Mouse (Mus musculus): ENCODE measurements at regions not wholly inside any gene's neighbourhood (a gene's known extent, or its start where the extent isn't known, plus 50 kb on each side); places are given as distances from the start of the nearest gene placed in this dataset.
A peak's percentile ranks its signal among the peaks of the same experiment; 100 is the strongest.

- WGBS, result 84% methylated on average over 3 of the region's 3 CpGs
Observed at GRCm38 (mm10) chr4:62862756-62863155, 102.6 kb upstream of the Zfp618 start.

GRCm38 (mm10) chr4:62870391-62870983 lies 94.9 kb upstream of the Zfp618 start:
- Histone ChIP-seq H3K36me3 (ENCODE audit: control insufficient read depth, insufficient read depth) (no peaks in the 10 kb centered on the region), H3K4me3 (replicated peaks; ENCODE audit: low read length) (no peak overlapping the region), H3K27me3 (replicated peaks; ENCODE audit: control insufficient read depth, insufficient read depth, low read length) (peaks cover 12% of the 10 kb centered on the region; the same call in 1 of the 2 replicates), H3K4me1 (replicated peaks; ENCODE audit: control insufficient read depth, insufficient read depth, low read length) (peaks cover 18% of the 10 kb centered on the region), H3K27ac (ENCODE audit: low read length) (no peak overlapping the region), H3K9me3 (ENCODE audit: control insufficient read depth, low read length) (no peaks in the 10 kb centered on the region), H3K9ac (replicated peaks; ENCODE audit: low read depth, low read length) (no peak overlapping the region), H3K4me2 (ENCODE audit: low read length) (no peak overlapping the region; the same call in 1 of the 2 replicates)
- 22% methylated on average over 14 of the region's 14 CpGs for WGBS
- ATAC-seq, result peak; percentile 84

More at GRCm38 (mm10) chr4:62862756-62863155, 102.6 kb upstream of the Zfp618 start:
- no peak overlapping the region for H3K27ac ChIP-seq (ENCODE audit: low read length)
- no peaks in the 10 kb centered on the region for H3K4me1 ChIP-seq (replicated peaks; ENCODE audit: control insufficient read depth, insufficient read depth, low read length)
- no peaks in the 10 kb centered on the region for H3K27me3 ChIP-seq (replicated peaks; ENCODE audit: control insufficient read depth, insufficient read depth, low read length)
- no peaks in the 10 kb centered on the region for H3K36me3 ChIP-seq (ENCODE audit: control insufficient read depth, insufficient read depth)
- H3K4me2 ChIP-seq (ENCODE audit: low read length), result no peak overlapping the region
- H3K9ac ChIP-seq (replicated peaks; ENCODE audit: low read depth, low read length), result no peak overlapping the region
- no peaks in the 10 kb centered on the region for H3K9me3 ChIP-seq (ENCODE audit: control insufficient read depth, low read length)
- no peak for ATAC-seq
- no peak overlapping the region for H3K4me3 ChIP-seq (replicated peaks; ENCODE audit: low read length)

- Histone ChIP-seq H3K27me3 (replicated peaks; ENCODE audit: control insufficient read depth, insufficient read depth, low read length) (peaks cover 12% of the 10 kb centered on the region; the same call in 1 of the 2 replicates), H3K9ac (replicated peaks; ENCODE audit: low read depth, low read length) (no peak overlapping the region), H3K4me3 (replicated peaks; ENCODE audit: low read length) (no peak overlapping the region), H3K36me3 (ENCODE audit: control insufficient read depth, insufficient read depth) (no peaks in the 10 kb centered on the region), H3K4me1 (replicated peaks; ENCODE audit: control insufficient read depth, insufficient read depth, low read length) (peaks cover 18% of the 10 kb centered on the region), H3K9me3 (ENCODE audit: control insufficient read depth, low read length) (no peaks in the 10 kb centered on the region), H3K4me2 (ENCODE audit: low read length) (no peak overlapping the region), H3K27ac (ENCODE audit: low read length) (no peak overlapping the region)
- ATAC-seq, result peak; percentile 78
- WGBS, result 42% methylated on average over 10 of the region's 10 CpGs
Observed at GRCm38 (mm10) chr4:62872562-62872961, 92.8 kb upstream of the Zfp618 start.

- no peak for ATAC-seq
- no peak overlapping the region for H3K27ac ChIP-seq (ENCODE audit: low read length)
- H3K9ac ChIP-seq (replicated peaks; ENCODE audit: low read depth, low read length), result no peak overlapping the region
- H3K9me3 ChIP-seq (ENCODE audit: control insufficient read depth, low read length), result no peaks in the 10 kb centered on the region
- peak overlapping the region; percentile 5; the same call in 1 of the 2 replicates for H3K4me2 ChIP-seq (ENCODE audit: low read length)
- no peak overlapping the region for H3K4me3 ChIP-seq (replicated peaks; ENCODE audit: low read length)
- H3K4me1 ChIP-seq (replicated peaks; ENCODE audit: control insufficient read depth, insufficient read depth, low read length), result peaks cover 18% of the 10 kb centered on the region
- H3K27me3 ChIP-seq (replicated peaks; ENCODE audit: control insufficient read depth, insufficient read depth, low read length), result peaks cover 12% of the 10 kb centered on the region; the same call in 1 of the 2 replicates
- 23% methylated on average over 12 of the region's 12 CpGs for whole genome bisulfite sequencing
- no peaks in the 10 kb centered on the region for H3K36me3 ChIP-seq (ENCODE audit: control insufficient read depth, insufficient read depth)
Observed at GRCm38 (mm10) chr4:62873986-62874385, 91.4 kb upstream of the Zfp618 start.

GRCm38 (mm10) chr4:62878063-62878462 lies 87.3 kb upstream of the Zfp618 start:
- Histone ChIP-seq H3K4me1 (replicated peaks; ENCODE audit: control insufficient read depth, insufficient read depth, low read length) (peaks cover 10% of the 10 kb centered on the region), H3K4me2 (ENCODE audit: low read length) (no peak overlapping the region), H3K27ac (ENCODE audit: low read length) (no peak overlapping the region), H3K4me3 (replicated peaks; ENCODE audit: low read length) (no peak overlapping the region), H3K9me3 (ENCODE audit: control insufficient read depth, low read length) (no peaks in the 10 kb centered on the region), H3K9ac (replicated peaks; ENCODE audit: low read depth, low read length) (no peak overlapping the region), H3K36me3 (ENCODE audit: control insufficient read depth, insufficient read depth) (no peaks in the 10 kb centered on the region), H3K27me3 (replicated peaks; ENCODE audit: control insufficient read depth, insufficient read depth, low read length) (peaks cover 10% of the 10 kb centered on the region; the same call in 1 of the 2 replicates)
- WGBS, result 84% methylated on average over 7 of the region's 7 CpGs
- ATAC-seq, result no peak

- Histone ChIP-seq H3K4me1 (replicated peaks; ENCODE audit: control insufficient read depth, insufficient read depth, low read length) (peaks cover 6% of the 10 kb centered on the region), H3K4me3 (replicated peaks; ENCODE audit: low read length) (no peak overlapping the region), H3K9me3 (ENCODE audit: control insufficient read depth, low read length) (no peaks in the 10 kb centered on the region), H3K4me2 (ENCODE audit: low read length) (no peak overlapping the region), H3K27ac (ENCODE audit: low read length) (no peak overlapping the region), H3K36me3 (ENCODE audit: control insufficient read depth, insufficient read depth) (no peaks in the 10 kb centered on the region), H3K9ac (replicated peaks; ENCODE audit: low read depth, low read length) (no peak overlapping the region), H3K27me3 (replicated peaks; ENCODE audit: control insufficient read depth, insufficient read depth, low read length) (peaks cover 12% of the 10 kb centered on the region; the same call in 1 of the 2 replicates)
- ATAC-seq, result peak; percentile 45; the same call in 1 of the 2 replicates
- 82% methylated on average over 3 of the region's 3 CpGs for WGBS
Observed at GRCm38 (mm10) chr4:62878927-62879326, 86.4 kb upstream of the Zfp618 start.

GRCm38 (mm10) chr4:62881824-62882223 lies 83.5 kb upstream of the Zfp618 start:
- Histone ChIP-seq H3K9me3 (ENCODE audit: control insufficient read depth, low read length) (no peaks in the 10 kb centered on the region), H3K27me3 (replicated peaks; ENCODE audit: control insufficient read depth, insufficient read depth, low read length) (peaks cover 5% of the 10 kb centered on the region; the same call in 1 of the 2 replicates), H3K4me2 (ENCODE audit: low read length) (no peak overlapping the region), H3K4me3 (replicated peaks; ENCODE audit: low read length) (no peak overlapping the region), H3K36me3 (ENCODE audit: control insufficient read depth, insufficient read depth) (no peaks in the 10 kb centered on the region), H3K27ac (ENCODE audit: low read length) (no peak overlapping the region), H3K9ac (replicated peaks; ENCODE audit: low read depth, low read length) (no peak overlapping the region), H3K4me1 (replicated peaks; ENCODE audit: control insufficient read depth, insufficient read depth, low read length) (no peaks in the 10 kb centered on the region)
- 76% methylated on average over 10 of the region's 11 CpGs for WGBS
- no peak for ATAC-seq

GRCm38 (mm10) chr4:62882276-62882675 lies 83.1 kb upstream of the Zfp618 start:
- peaks cover 5% of the 10 kb centered on the region; the same call in 1 of the 2 replicates for H3K27me3 ChIP-seq (replicated peaks; ENCODE audit: control insufficient read depth, insufficient read depth, low read length)
- H3K27ac ChIP-seq (ENCODE audit: low read length), result no peak overlapping the region
- H3K4me3 ChIP-seq (replicated peaks; ENCODE audit: low read length), result no peak overlapping the region
- no peaks in the 10 kb centered on the region for H3K36me3 ChIP-seq (ENCODE audit: control insufficient read depth, insufficient read depth)
- H3K4me2 ChIP-seq (ENCODE audit: low read length), result no peak overlapping the region
- no peak for ATAC-seq
- WGBS, result 32% methylated on average over 8 of the region's 8 CpGs
- no peaks in the 10 kb centered on the region for H3K9me3 ChIP-seq (ENCODE audit: control insufficient read depth, low read length)
- H3K9ac ChIP-seq (replicated peaks; ENCODE audit: low read depth, low read length), result no peak overlapping the region
- no peaks in the 10 kb centered on the region for H3K4me1 ChIP-seq (replicated peaks; ENCODE audit: control insufficient read depth, insufficient read depth, low read length)

GRCm38 (mm10) chr4:62888736-62889135 lies 76.6 kb upstream of the Zfp618 start:
- H3K4me1 ChIP-seq (replicated peaks; ENCODE audit: control insufficient read depth, insufficient read depth, low read length), result no peaks in the 10 kb centered on the region; the same call in 1 of the 2 replicates
- H3K9me3 ChIP-seq (ENCODE audit: control insufficient read depth, low read length), result no peaks in the 10 kb centered on the region
- no peaks in the 10 kb centered on the region; the same call in 1 of the 2 replicates for H3K27me3 ChIP-seq (replicated peaks; ENCODE audit: control insufficient read depth, insufficient read depth, low read length)
- H3K9ac ChIP-seq (replicated peaks; ENCODE audit: low read depth, low read length), result no peak overlapping the region
- no peak for ATAC-seq
- H3K4me3 ChIP-seq (replicated peaks; ENCODE audit: low read length), result no peak overlapping the region
- H3K27ac ChIP-seq (ENCODE audit: low read length), result no peak overlapping the region
- H3K4me2 ChIP-seq (ENCODE audit: low read length), result no peak overlapping the region
- no peaks in the 10 kb centered on the region for H3K36me3 ChIP-seq (ENCODE audit: control insufficient read depth, insufficient read depth)
- 93% methylated on average over 7 of the region's 7 CpGs for WGBS
